Mouse (Mus musculus): Measurements from ENCODE around the gene BC005561. TPM values are rescaled to one million over a fixed set of nuclear protein-coding genes. Genes with fewer than 3 reads are reported as not detected.
A peak's percentile ranks its signal among the peaks of the same experiment; 100 is the strongest.
"Not testable (repeated sequence)": the region's sequence is repeated elsewhere in the genome, so short reads cannot be mapped to it uniquely, and the experiment has no call there.

Gene BC005561
- polyA plus RNA-seq, 1 experiment from 2014 or later, result 11.7 TPM

- H3K4me3 ChIP-seq, result no peak overlapping the region
- no peak overlapping the region for H3K9ac ChIP-seq
- no peak overlapping the region for H3K4me2 ChIP-seq
- 93% methylated on average over 7 of the region's 7 CpGs for WGBS
- peaks cover 70% of the 10 kb centered on the region for H3K36me3 ChIP-seq
- no peaks in the 10 kb centered on the region for H3K27me3 ChIP-seq
- no peaks in the 10 kb centered on the region for H3K9me3 ChIP-seq
- H3K4me1 ChIP-seq (replicated peaks), result no peaks in the 10 kb centered on the region
- no peak for ATAC-seq (ENCODE audit: low FRiP score, low read depth)
- H3K27ac ChIP-seq (replicated peaks), result no peak overlapping the region
Observed at GRCm38 (mm10) chr5:104480367-104480766, 27.8 kb upstream of the BC005561 start.

- WGBS, result 62% methylated on average over 8 of the region's 8 CpGs
- no peaks in the 10 kb centered on the region for H3K4me1 ChIP-seq (replicated peaks)
- H3K4me2 ChIP-seq, result no peak overlapping the region
- H3K4me3 ChIP-seq, result no peak overlapping the region
- H3K36me3 ChIP-seq, result peaks cover 64% of the 10 kb centered on the region
- no peaks in the 10 kb centered on the region for H3K27me3 ChIP-seq
- no peak overlapping the region for H3K9ac ChIP-seq
- no peaks in the 10 kb centered on the region for H3K9me3 ChIP-seq
- no peak; the same call in 1 of the 2 replicates for ATAC-seq (ENCODE audit: low FRiP score, low read depth)
- no peak overlapping the region for H3K27ac ChIP-seq (replicated peaks)
Observed at GRCm38 (mm10) chr5:104482856-104483255, 25.3 kb upstream of the BC005561 start.

- Histone ChIP-seq H3K4me3 (no peak overlapping the region), H3K27ac (replicated peaks) (no peak overlapping the region), H3K9ac (no peak overlapping the region), H3K36me3 (peaks cover 61% of the 10 kb centered on the region), H3K4me2 (no peak overlapping the region), H3K4me1 (replicated peaks) (no peaks in the 10 kb centered on the region), H3K27me3 (no peaks in the 10 kb centered on the region), H3K9me3 (no peaks in the 10 kb centered on the region)
- ATAC-seq (ENCODE audit: low FRiP score, low read depth), result no peak
- 63% methylated on average over 5 of the region's 5 CpGs for WGBS
Observed at GRCm38 (mm10) chr5:104491561-104491960, 16.6 kb upstream of the BC005561 start.

GRCm38 (mm10) chr5:104504883-104505282 lies 3.3 kb upstream of the BC005561 start:
- no peak overlapping the region for H3K27ac ChIP-seq (replicated peaks)
- no peak for ATAC-seq (ENCODE audit: low FRiP score, low read depth)
- no peak overlapping the region for H3K4me2 ChIP-seq
- H3K36me3 ChIP-seq, result peaks cover 32% of the 10 kb centered on the region
- 94% methylated on average over 2 of the region's 2 CpGs for WGBS
- H3K4me3 ChIP-seq, result no peak overlapping the region
- no peak overlapping the region for H3K9ac ChIP-seq
- H3K4me1 ChIP-seq (replicated peaks), result peaks cover 13% of the 10 kb centered on the region
- H3K27me3 ChIP-seq, result no peaks in the 10 kb centered on the region
- no peaks in the 10 kb centered on the region for H3K9me3 ChIP-seq

- ATAC-seq (ENCODE audit: low FRiP score, low read depth), result peak; percentile 1; the same call in 1 of the 2 replicates
- Histone ChIP-seq H3K36me3 (peaks cover 19% of the 10 kb centered on the region), H3K4me3 (peak overlapping the region; percentile 94), H3K27me3 (no peaks in the 10 kb centered on the region), H3K4me2 (peak overlapping the region; percentile 78), H3K27ac (replicated peaks) (peak overlapping the region; percentile 92; the same call in 1 of the 2 replicates), H3K4me1 (replicated peaks) (peaks cover 19% of the 10 kb centered on the region), H3K9ac (no peak overlapping the region), H3K9me3 (no peaks in the 10 kb centered on the region)
- 0% methylated on average over 2 of the region's 2 CpGs for WGBS
Observed at GRCm38 (mm10) chr5:104507829-104508194, 340 bp upstream of the BC005561 start.

- Histone ChIP-seq H3K27ac (replicated peaks) (no peak overlapping the region), H3K4me1 (replicated peaks) (peaks cover 19% of the 10 kb centered on the region), H3K4me2 (no peak overlapping the region), H3K9me3 (peaks cover 13% of the 10 kb centered on the region), H3K4me3 (no peak overlapping the region), H3K27me3 (no peaks in the 10 kb centered on the region), H3K9ac (no peak overlapping the region), H3K36me3 (peaks cover 25% of the 10 kb centered on the region)
- no peak for ATAC-seq (ENCODE audit: low FRiP score, low read depth)
- 92% methylated on average over 3 of the region's 3 CpGs for WGBS
Observed at GRCm38 (mm10) chr5:104511211-104511610, 3.1 kb downstream of the BC005561 start.

GRCm38 (mm10) chr5:104538612-104539011 lies 30.5 kb downstream of the BC005561 start:
- ATAC-seq (ENCODE audit: low FRiP score, low read depth), result no peak
- H3K27me3 ChIP-seq, result no peaks in the 10 kb centered on the region
- no peak overlapping the region for H3K27ac ChIP-seq (replicated peaks)
- no peaks in the 10 kb centered on the region for H3K4me1 ChIP-seq (replicated peaks)
- 72% methylated on average over 1 of the region's 1 CpGs for WGBS
- H3K4me3 ChIP-seq, result no peak overlapping the region
- H3K9ac ChIP-seq, result no peak overlapping the region
- H3K4me2 ChIP-seq, result no peak overlapping the region
- no peaks in the 10 kb centered on the region for H3K9me3 ChIP-seq
- H3K36me3 ChIP-seq, result peaks cover 62% of the 10 kb centered on the region

GRCm38 (mm10) chr5:104539331-104539730 lies 31.2 kb downstream of the BC005561 start:
- Histone ChIP-seq H3K36me3 (peaks cover 70% of the 10 kb centered on the region), H3K27me3 (no peaks in the 10 kb centered on the region), H3K4me2 (no peak overlapping the region), H3K9me3 (no peaks in the 10 kb centered on the region), H3K4me1 (replicated peaks) (no peaks in the 10 kb centered on the region), H3K4me3 (no peak overlapping the region), H3K9ac (no peak overlapping the region), H3K27ac (replicated peaks) (no peak overlapping the region)
- no peak for ATAC-seq (ENCODE audit: low FRiP score, low read depth)
- WGBS, result 86% methylated on average over 4 of the region's 4 CpGs

- 58% methylated on average over 1 of the region's 1 CpGs for WGBS
- H3K36me3 ChIP-seq, H3K4me3 ChIP-seq: not testable (repeated sequence)
Observed at GRCm38 (mm10) chr5:104568079-104568478, 59.9 kb downstream of the BC005561 start.

GRCm38 (mm10) chr5:104570766-104571165 lies 62.6 kb downstream of the BC005561 start:
- no peaks in the 10 kb centered on the region for H3K27me3 ChIP-seq
- peaks cover 7% of the 10 kb centered on the region; the same call in 1 of the 2 replicates for H3K9me3 ChIP-seq
- WGBS, result 29% methylated on average over 6 of the region's 6 CpGs
- peak overlapping the region; percentile 90 for H3K27ac ChIP-seq (replicated peaks)
- peaks cover 10% of the 10 kb centered on the region for H3K4me1 ChIP-seq (replicated peaks)
- peaks cover 13% of the 10 kb centered on the region for H3K36me3 ChIP-seq
- H3K4me2 ChIP-seq, result peak overlapping the region; percentile 52
- ATAC-seq (ENCODE audit: low FRiP score, low read depth), result peak; percentile 46; the same call in 1 of the 2 replicates
- H3K4me3 ChIP-seq, result peak overlapping the region; percentile 80
- peak overlapping the region; percentile 45 for H3K9ac ChIP-seq

More at GRCm38 (mm10) chr5:104568079-104568478, 59.9 kb downstream of the BC005561 start:
- ATAC-seq (ENCODE audit: low FRiP score, low read depth); H3K9me3 ChIP-seq; H3K27me3 ChIP-seq; H3K4me2 ChIP-seq; H3K9ac ChIP-seq; H3K27ac ChIP-seq (replicated peaks): not testable (repeated sequence)
- H3K4me1 ChIP-seq (replicated peaks), result peaks cover 10% of the 10 kb centered on the region

GRCm38 (mm10) chr5:104571282-104571921 lies 63.2 kb downstream of the BC005561 start:
- H3K9ac ChIP-seq, result peak overlapping the region; percentile 80
- not testable (repeated sequence) for H3K9me3 ChIP-seq, H3K27me3 ChIP-seq
- H3K4me2 ChIP-seq, result peak overlapping the region; percentile 59
- peak; percentile 99 for ATAC-seq (ENCODE audit: low FRiP score, low read depth)
- H3K4me1 ChIP-seq (replicated peaks), result peaks cover 10% of the 10 kb centered on the region
- H3K4me3 ChIP-seq, result peak overlapping the region; percentile 80
- peaks cover 14% of the 10 kb centered on the region for H3K36me3 ChIP-seq
- WGBS, result 1% methylated on average over 18 of the region's 19 CpGs
- peak overlapping the region; percentile 90 for H3K27ac ChIP-seq (replicated peaks)
